Mouse (Mus musculus): ENCODE data around the gene Ppp1r27. TPM values are rescaled to one million over a fixed set of nuclear protein-coding genes. Genes with fewer than 3 reads are reported as not detected.
A peak's percentile ranks its signal among the peaks of the same experiment; 100 is the strongest.

The Ppp1r27 gene
- polyA plus RNA-seq, 1 experiment from 2014 or later: not detected

GRCm38 (mm10) chr11:120522581-120522980, 28.4 kb downstream of the Ppp1r27 start:
- ATAC-seq (ENCODE audit: insufficient read depth): no peak
- H3K4me3 ChIP-seq (ENCODE audit: low read depth, low read length): no peak overlapping the region
- H3K9me3 ChIP-seq (ENCODE audit: low read depth, low read length): no peaks in the 10 kb centered on the region
- WGBS: 80% methylated on average over 8 of the region's 8 CpGs
- 0 out of 2 replicates have a peak, but pooled peaks cover 4% of the 10 kb centered on the region for H3K4me1 ChIP-seq (ENCODE audit: insufficient read depth)
- no peaks in the 10 kb centered on the region for H3K36me3 ChIP-seq (ENCODE audit: insufficient read depth)
- H3K4me2 ChIP-seq: no peak overlapping the region
- no peak overlapping the region for H3K27ac ChIP-seq (ENCODE audit: low read depth)
- no peaks in the 10 kb centered on the region for H3K27me3 ChIP-seq (ENCODE audit: insufficient read depth, low read length)
- no peak for TF ChIP-seq CTCF (IDR thresholded peaks at IDR 0.05; ENCODE audit: low read depth)
- H3K9ac ChIP-seq: no peak overlapping the region
- DNase-seq: no peak

DNA sequence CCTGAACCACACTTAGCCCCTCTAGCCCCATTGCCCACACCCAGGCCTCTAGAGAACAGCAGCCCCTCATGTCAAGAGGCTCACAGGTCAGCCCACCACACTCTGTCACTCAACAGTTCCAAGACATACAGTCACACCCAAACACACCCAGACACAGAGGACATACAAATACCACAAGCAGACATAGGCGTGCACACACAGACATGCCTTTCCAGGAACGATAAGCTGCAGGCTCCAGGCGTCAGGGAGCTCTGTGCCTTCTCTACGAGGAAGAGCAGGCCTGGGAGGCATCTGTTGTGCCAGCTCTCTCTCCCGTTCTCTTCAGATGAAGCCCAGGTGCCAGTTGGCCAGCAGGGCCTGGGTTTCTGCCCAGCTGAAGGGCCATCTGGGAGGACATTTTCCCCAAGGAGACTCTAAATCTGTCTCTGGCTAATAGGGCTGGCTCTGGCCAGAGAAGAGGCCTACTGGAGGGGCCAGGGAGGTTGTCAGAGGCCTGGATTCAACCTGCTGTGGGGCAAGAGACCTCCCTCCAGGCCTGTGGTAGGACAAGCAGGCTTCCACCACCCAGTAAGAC, 29.9 kb downstream of the Ppp1r27 start:
- Histone ChIP-seq H3K36me3 (ENCODE audit: insufficient read depth) (no peaks in the 10 kb centered on the region), H3K4me1 (ENCODE audit: insufficient read depth) (0 out of 2 replicates have a peak, but pooled peaks cover 4% of the 10 kb centered on the region), H3K27me3 (ENCODE audit: insufficient read depth, low read length) (no peaks in the 10 kb centered on the region), H3K9ac (no peak overlapping the region), H3K9me3 (ENCODE audit: low read depth, low read length) (no peaks in the 10 kb centered on the region), H3K4me2 (no peak overlapping the region), H3K4me3 (ENCODE audit: low read depth, low read length) (no peak overlapping the region), H3K27ac (ENCODE audit: low read depth) (no peak overlapping the region)
- no peak for TF ChIP-seq CTCF (IDR thresholded peaks at IDR 0.05; ENCODE audit: low read depth)
- ATAC-seq (ENCODE audit: insufficient read depth) (no peak), DNase-seq (no peak)
- WGBS: 68% methylated on average over 5 of the region's 5 CpGs

GRCm38 (mm10) chr11:120520498-120520897, 30.4 kb downstream of the Ppp1r27 start:
- ATAC-seq (ENCODE audit: insufficient read depth) (no peak), DNase-seq (no peak)
- Histone ChIP-seq H3K4me1 (ENCODE audit: insufficient read depth) (0 out of 2 replicates have a peak, but pooled peaks cover 4% of the 10 kb centered on the region), H3K4me2 (no peak overlapping the region), H3K9ac (0 out of 2 replicates have a peak overlapping the region, but pooled peaks have one; percentile 7), H3K27ac (ENCODE audit: low read depth) (no peak overlapping the region), H3K9me3 (ENCODE audit: low read depth, low read length) (no peaks in the 10 kb centered on the region), H3K36me3 (ENCODE audit: insufficient read depth) (no peaks in the 10 kb centered on the region), H3K4me3 (ENCODE audit: low read depth, low read length) (no peak overlapping the region), H3K27me3 (ENCODE audit: insufficient read depth, low read length) (no peaks in the 10 kb centered on the region)
- WGBS: 68% methylated on average over 9 of the region's 9 CpGs
- TF ChIP-seq CTCF (IDR thresholded peaks at IDR 0.05; ENCODE audit: low read depth): no peak

- Histone ChIP-seq H3K9ac (peak overlapping the region; percentile 7; the same call in 1 of the 2 replicates), H3K4me3 (ENCODE audit: low read depth, low read length) (no peak overlapping the region), H3K4me2 (peak overlapping the region; percentile 33; the same call in 1 of the 2 replicates), H3K36me3 (ENCODE audit: insufficient read depth) (no peaks in the 10 kb centered on the region), H3K9me3 (ENCODE audit: low read depth, low read length) (no peaks in the 10 kb centered on the region), H3K27me3 (ENCODE audit: insufficient read depth, low read length) (no peaks in the 10 kb centered on the region), H3K27ac (ENCODE audit: low read depth) (no peak overlapping the region; the same call in 1 of the 2 replicates), H3K4me1 (ENCODE audit: insufficient read depth) (0 out of 2 replicates have a peak, but pooled peaks cover 4% of the 10 kb centered on the region)
- WGBS: 25% methylated on average over 9 of the region's 9 CpGs
- peak; percentile 60; the same call in 1 of the 2 replicates for ATAC-seq (ENCODE audit: insufficient read depth)
- peak; percentile 63 for DNase-seq
- TF ChIP-seq CTCF (IDR thresholded peaks at IDR 0.05; ENCODE audit: low read depth): no peak
Observed at GRCm38 (mm10) chr11:120519738-120520137, 31.2 kb downstream of the Ppp1r27 start.

- Histone ChIP-seq H3K27me3 (ENCODE audit: insufficient read depth, low read length) (no peaks in the 10 kb centered on the region), H3K9me3 (ENCODE audit: low read depth, low read length) (no peaks in the 10 kb centered on the region), H3K9ac (no peak overlapping the region), H3K4me2 (0 out of 2 replicates have a peak overlapping the region, but pooled peaks have one; percentile 7), H3K4me3 (ENCODE audit: low read depth, low read length) (no peak overlapping the region), H3K4me1 (ENCODE audit: insufficient read depth) (0 out of 2 replicates have a peak, but pooled peaks cover 4% of the 10 kb centered on the region), H3K36me3 (ENCODE audit: insufficient read depth) (no peaks in the 10 kb centered on the region), H3K27ac (ENCODE audit: low read depth) (peak overlapping the region; percentile 36; the same call in 1 of the 2 replicates)
- no peak for DNase-seq
- no peak for TF ChIP-seq CTCF (IDR thresholded peaks at IDR 0.05; ENCODE audit: low read depth)
- no peak for ATAC-seq (ENCODE audit: insufficient read depth)
- WGBS: 51% methylated on average over 6 of the region's 6 CpGs
Observed at GRCm38 (mm10) chr11:120518558-120518957, 32.4 kb downstream of the Ppp1r27 start.

DNA sequence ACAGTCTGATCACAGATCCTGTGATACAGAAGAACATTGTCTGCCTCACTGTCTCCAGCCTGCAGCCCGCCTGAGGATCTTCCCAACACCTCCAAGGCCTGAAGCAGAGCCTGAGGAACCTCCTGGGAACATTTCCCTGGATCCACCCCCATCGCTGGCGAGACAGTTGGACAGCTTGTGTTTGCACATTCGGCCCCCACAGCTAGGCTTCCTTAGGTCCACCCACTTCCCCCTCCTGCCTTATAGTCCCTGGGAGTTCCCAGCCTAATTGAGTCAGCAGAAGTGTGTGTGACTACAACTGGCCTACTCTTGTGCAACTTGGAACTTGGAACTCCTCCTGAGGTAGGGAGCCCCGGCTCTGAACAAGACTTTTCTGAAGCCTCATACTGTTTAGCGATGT, 32.9 kb downstream of the Ppp1r27 start:
- no peak for TF ChIP-seq CTCF (IDR thresholded peaks at IDR 0.05; ENCODE audit: low read depth)
- Histone ChIP-seq H3K4me1 (ENCODE audit: insufficient read depth) (0 out of 2 replicates have a peak, but pooled peaks cover 4% of the 10 kb centered on the region), H3K36me3 (ENCODE audit: insufficient read depth) (no peaks in the 10 kb centered on the region), H3K27ac (ENCODE audit: low read depth) (peak overlapping the region; percentile 36; the same call in 1 of the 2 replicates), H3K27me3 (ENCODE audit: insufficient read depth, low read length) (no peaks in the 10 kb centered on the region), H3K4me2 (no peak overlapping the region), H3K9ac (no peak overlapping the region), H3K4me3 (ENCODE audit: low read depth, low read length) (no peak overlapping the region), H3K9me3 (ENCODE audit: low read depth, low read length) (no peaks in the 10 kb centered on the region)
- peak; percentile 31 for DNase-seq
- ATAC-seq (ENCODE audit: insufficient read depth): no peak
- WGBS: 41% methylated on average over 6 of the region's 6 CpGs

GRCm38 (mm10) chr11:120517147-120517546, 33.8 kb downstream of the Ppp1r27 start:
- Histone ChIP-seq H3K4me1 (ENCODE audit: insufficient read depth) (0 out of 2 replicates have a peak, but pooled peaks cover 4% of the 10 kb centered on the region), H3K27ac (ENCODE audit: low read depth) (no peak overlapping the region), H3K27me3 (ENCODE audit: insufficient read depth, low read length) (no peaks in the 10 kb centered on the region), H3K36me3 (ENCODE audit: insufficient read depth) (no peaks in the 10 kb centered on the region), H3K4me3 (ENCODE audit: low read depth, low read length) (no peak overlapping the region), H3K9ac (no peak overlapping the region), H3K4me2 (no peak overlapping the region), H3K9me3 (ENCODE audit: low read depth, low read length) (no peaks in the 10 kb centered on the region)
- no peak for ATAC-seq (ENCODE audit: insufficient read depth)
- WGBS: 66% methylated on average over 4 of the region's 4 CpGs
- DNase-seq: no peak
- TF ChIP-seq CTCF (IDR thresholded peaks at IDR 0.05; ENCODE audit: low read depth): no peak
